Mouse (Mus musculus): ENCODE measurements at regions not wholly inside any gene's neighbourhood (a gene's known extent, or its start where the extent isn't known, plus 50 kb on each side); places are given as distances from the start of the nearest gene placed in this dataset.
"Not testable (repeated sequence)": the region's sequence is repeated elsewhere in the genome, so short reads cannot be mapped to it uniquely, and the experiment has no call there.

DNA sequence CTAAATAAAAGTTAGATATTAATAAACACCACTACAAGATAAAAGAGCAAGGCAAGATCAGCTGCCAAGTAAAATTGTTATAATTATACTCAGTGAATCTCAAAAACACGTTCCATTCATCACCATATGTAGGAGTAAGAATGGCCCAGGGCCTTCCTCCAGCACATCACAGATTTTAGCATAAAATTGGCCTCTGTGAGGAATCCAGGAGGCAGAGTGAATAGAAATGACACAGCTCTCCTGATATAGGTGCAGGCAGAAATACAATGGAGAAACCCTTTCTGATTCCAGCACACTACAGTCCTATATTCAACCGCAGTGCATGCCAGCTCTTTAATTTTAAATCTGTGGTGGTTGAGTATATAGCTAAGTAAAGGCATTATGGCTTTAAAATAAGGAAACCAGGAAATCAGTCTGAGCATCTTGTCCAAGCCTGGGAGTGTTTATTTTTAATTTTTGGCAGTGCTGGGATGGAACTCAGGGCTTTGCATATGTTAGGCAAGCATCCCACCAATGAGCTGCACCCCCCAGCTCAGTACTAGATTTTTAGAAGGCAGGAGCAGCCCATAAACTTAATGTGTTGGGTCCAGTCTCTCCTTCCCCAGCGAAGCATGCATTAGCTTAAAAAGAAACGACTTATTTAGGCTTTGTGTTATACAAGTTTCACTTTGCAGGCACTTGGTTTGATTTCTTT, 158.3 kb upstream of the Ptprz1 start:
- peak in 1 of 2 experiments; percentile 16 for DNase-seq (ENCODE audit: extremely low spot score in 1 of 2, low spot score in 1 of 2)

DNA sequence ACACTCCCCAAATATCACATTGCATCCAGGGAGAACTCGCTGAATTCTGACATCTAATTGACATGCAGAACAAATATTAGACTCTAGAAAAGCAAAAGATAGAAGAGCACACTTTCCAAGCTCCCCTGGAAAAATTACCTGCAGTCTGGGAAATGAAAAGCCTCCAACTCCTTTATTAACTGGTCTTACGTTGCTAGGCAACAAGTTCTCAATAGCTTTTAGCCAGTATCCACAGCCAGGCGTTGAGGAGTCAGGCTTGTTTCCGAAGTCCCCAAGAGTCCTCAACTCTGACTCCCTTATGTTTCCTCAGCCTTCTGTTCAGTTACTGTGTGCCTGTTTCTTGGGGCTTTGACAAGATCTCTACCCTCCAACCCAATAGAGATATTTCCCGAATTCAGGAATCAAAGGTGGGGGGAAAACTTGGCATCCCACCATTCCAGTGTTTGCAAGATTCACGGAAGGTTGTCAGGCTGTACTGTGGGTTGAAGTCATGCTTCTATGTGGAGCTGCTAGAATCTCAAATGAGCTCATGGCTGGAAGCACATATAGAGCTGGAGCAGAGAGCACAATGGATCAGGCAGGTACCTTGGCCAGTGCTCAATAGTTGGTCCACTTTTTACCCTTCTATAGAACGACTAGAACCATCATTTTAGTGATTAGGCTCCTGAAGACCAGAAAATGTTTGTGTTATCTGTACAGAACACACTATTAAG, 159.0 kb upstream of the Ptprz1 start:
- DNase-seq (ENCODE audit: extremely low spot score in 1 of 2, low spot score in 1 of 2): peak in 1 of 2 experiments; percentile 9

DNA sequence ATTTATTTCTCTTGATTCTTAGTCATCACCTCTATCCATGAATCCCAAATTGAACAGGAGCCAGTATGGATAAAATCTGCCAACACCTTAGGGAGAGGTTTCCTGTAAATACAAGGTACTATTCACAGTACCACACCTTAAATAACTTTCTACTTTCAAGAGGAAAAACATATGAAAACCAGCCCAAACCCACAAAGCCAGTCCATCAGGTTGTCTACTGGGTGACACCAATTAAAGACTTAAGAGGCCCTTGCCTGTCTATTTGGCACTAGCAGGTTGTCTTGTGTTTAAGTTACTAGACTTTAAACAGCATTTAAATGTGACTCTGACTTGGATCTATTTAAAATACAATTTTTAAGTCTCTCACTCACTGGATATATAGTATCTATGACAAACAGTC, 177.1 kb upstream of the Ptprz1 start:
- DNase-seq (ENCODE audit: extremely low spot score in 1 of 2, low spot score in 1 of 2): no peak

DNA sequence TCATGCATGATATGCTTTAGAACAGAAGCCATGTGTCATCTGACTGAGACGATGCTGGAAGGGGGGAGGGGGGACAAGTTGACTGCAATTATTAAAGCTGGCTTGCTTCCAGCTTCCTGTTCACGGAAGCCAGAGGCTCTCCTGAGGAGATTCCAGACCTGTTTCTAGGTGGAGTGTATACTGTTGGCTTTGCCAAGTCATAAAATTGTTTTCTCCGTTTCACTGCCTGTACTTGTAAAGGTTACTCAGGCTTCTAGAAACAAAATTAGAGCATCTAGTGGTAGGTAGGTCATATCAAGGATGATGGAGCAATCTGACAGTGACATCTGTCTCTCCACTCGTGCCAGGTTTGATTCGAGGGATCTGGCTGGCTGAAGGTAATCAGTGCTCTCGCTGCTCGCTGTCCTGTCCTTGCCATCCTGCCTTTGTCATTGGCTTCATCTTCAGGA, 186.6 kb upstream of the Ptprz1 start:
- DNase-seq (ENCODE audit: extremely low spot score in 1 of 2, low spot score in 1 of 2): no peak

DNA sequence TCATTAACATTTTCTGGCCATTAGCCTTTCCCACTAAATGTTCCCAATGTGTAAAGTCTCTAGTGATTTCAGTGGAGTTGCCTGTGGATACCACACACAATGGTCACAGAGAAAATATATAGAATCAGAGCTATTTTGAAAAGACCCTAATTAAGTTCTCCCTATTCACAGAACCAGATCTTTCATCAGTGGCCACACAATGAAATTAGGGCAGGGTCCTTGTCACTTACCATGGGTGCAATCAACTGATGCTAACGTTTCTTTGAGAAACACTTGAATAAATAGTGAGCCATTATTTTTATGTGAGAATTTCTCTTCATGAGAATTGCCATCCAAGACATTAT, 200.7 kb upstream of the Ptprz1 start:
- DNase-seq (ENCODE audit: extremely low spot score in 1 of 2, low spot score in 1 of 2): no peak

DNA sequence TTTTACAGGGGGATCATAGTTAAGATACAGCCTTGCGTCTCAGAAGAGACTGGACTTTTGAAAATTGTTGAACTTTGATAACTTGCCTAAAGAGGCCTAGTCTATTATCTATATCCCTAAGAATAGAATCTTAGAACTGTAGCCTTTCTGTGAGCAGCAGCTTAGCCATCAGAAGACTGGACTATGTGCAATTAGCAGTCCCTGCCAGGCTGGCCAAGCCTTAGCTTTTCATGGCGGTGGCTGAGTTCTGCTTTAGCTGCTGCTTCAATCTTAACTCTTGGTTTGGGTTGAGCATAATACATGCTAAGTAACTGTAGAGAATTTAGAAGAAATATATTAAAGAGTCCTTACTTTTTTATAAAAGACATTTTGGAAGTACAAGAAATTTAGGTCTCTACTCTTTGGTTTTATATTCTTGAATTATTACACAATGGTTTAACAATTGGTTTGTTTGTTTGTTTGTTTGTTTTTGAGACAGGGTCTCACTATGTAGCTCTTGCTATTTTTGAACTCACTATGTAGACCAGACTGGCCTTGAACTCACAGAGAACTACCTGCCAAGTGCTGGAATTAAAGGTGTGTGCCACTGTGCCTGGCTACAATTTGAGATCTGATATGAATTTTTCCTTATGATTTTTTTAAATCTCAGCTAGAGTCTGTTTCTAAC, 201.2 kb upstream of the Ptprz1 start:
- no peak for DNase-seq (ENCODE audit: extremely low spot score in 1 of 2, low spot score in 1 of 2)

DNA sequence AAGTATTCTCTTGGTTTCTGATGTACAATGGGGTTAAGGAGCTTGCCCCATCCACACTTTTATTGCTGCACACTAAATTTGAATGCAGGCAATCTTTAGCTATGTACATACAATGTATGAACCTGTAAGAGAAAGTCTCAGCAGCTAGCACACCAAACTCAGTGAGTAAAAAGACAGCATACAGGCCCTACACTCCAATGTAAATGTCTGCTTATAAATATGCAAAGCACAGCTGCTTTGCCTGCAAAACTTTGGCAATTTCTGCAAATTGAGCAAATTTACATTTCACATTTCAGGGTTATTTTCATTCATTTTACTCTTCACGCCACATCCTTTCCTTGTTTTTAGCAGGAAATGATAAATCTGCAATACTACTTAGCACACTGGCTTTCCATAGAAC, 203.8 kb upstream of the Ptprz1 start:
- DNase-seq (ENCODE audit: extremely low spot score in 1 of 2, low spot score in 1 of 2): no peak

DNA sequence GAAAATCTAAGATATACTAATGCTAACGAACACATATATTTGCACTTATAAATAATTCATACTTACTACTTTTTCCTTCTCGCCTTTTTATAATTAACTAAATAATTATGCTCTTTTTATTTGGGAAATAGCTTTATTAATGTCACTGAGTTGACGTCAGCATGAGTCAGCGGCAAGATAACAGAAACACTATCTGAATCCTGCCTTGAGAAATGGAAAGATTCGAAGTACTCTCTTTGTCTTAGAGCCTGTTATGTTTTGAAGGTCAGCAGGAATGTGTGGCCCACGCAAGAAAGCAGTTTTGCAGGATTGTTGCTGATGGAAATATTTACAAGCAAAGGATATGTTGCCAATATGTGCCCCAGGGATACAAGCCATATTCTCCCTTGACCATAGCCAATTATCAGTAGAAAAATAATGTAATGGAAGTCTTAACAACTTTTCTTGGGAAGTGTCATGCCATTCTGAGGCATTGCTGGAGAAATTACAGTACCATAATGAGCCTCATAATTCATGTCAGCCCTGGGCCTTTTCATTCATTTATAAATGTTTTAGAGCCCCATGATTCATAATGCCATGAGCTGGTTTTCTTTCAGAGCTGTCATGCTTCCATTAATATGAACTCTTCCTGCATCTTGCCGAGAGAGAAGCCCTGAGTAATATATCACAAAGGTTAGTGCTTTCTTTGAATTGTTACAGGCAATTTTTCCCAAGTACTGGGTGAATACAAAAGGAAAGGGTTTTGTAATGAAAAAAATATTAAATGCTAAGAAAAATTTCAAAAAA, 206.9 kb upstream of the Ptprz1 start:
- no peak for DNase-seq (ENCODE audit: extremely low spot score in 1 of 2, low spot score in 1 of 2)

DNA sequence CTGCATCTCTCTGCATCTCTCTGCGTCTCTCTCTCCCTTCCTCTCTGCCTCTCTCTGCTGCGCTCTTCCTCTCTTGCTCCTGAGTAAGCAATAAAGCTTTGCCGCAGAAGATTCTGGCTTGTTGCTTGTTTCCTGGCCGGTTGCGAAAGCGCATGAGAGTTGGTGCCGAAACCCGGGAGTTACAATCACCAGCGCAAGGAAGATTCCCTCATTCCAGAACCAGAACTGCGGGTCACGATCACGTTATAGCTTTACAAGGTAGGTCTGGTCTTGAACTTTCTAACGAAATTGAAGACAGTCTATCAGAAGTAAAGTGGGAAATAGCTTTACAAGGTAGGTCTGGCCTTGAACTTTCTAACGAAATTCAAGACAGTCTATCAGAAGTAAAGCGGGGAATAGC, 217.9 kb upstream of the Ptprz1 start:
- not testable (repeated sequence) for DNase-seq (ENCODE audit: extremely low spot score in 1 of 2, low spot score in 1 of 2)

DNA sequence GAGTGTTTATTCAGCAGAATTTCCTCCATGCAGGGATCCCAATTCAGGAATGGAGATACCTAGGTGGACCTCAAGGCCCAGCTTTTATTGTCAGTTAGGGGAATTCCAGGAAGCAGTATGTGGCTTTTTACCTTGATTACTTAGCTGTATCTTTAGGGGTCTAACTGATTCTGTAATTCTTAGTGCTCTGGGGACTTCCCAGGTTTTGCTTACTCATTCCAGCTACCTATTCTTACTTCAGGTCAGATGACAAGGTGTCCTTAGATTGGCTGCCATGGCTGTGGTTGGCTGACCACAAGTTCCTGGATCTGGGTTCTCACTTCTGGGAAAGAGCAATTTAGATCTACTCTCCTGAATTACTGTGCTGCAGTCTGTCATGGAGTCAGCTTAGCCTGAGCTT, 235.2 kb upstream of the Ptprz1 start:
- no peak for DNase-seq (ENCODE audit: extremely low spot score in 1 of 2, low spot score in 1 of 2)

DNA sequence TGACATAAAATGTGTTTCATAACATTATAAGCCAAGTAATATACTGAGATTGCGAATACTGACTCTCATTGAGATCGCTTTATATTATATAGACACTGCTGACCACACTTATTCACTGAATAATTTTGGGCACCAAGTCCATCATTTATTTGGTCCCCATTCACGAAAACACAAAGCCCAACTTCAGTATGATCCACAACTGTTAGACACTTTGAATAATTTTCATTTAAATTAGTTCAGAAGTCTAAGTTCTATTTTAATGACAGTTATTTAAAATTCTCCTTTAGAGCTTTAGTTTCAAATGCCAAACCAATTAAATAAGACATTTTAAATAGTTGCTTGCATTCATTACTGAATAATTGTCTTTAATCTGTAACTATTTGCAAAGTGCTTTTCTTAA, 240.2 kb upstream of the Ptprz1 start:
- no peak for DNase-seq (ENCODE audit: extremely low spot score in 1 of 2, low spot score in 1 of 2)

DNA sequence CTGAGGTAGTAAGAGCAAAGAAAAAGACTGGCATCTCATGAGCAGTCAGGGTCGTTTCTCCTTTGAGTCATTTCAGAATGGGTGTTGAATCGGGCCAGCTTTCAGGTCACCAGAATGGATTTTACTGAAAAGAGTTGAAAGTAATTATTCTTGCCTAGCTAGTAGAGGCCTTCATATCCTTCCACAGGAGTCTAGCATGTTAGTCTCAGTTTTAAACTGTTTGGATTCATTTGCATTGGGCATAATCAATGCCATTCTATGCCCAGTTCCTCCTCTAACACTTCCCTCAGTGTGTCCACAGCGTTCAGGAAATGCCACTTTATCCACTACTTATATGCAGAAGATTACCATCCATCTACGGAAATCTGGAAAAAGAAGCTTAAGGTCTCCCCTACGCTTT, 240.6 kb upstream of the Ptprz1 start:
- DNase-seq (ENCODE audit: extremely low spot score in 1 of 2, low spot score in 1 of 2): no peak

DNA sequence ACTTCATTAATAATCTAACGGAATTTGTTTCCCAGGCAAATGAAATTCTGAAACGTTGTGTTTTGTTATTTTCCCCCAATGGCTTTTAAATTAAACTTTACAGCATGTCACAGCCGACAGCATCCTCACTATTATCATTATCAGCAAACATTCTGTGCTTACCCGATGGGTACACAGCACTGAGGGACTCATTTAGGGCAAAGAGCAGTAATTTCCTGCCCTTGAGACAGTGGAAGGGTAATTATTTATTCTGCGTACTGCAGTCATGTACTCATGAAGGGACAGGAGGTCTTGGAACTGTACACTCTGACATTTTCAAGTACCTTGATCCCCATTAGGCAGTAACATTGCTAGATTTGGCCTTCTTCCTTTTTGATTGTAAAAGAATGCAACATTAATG, 235.5 kb upstream of the Fam3c start:
- DNase-seq (ENCODE audit: extremely low spot score in 1 of 2, low spot score in 1 of 2): no peak

DNA sequence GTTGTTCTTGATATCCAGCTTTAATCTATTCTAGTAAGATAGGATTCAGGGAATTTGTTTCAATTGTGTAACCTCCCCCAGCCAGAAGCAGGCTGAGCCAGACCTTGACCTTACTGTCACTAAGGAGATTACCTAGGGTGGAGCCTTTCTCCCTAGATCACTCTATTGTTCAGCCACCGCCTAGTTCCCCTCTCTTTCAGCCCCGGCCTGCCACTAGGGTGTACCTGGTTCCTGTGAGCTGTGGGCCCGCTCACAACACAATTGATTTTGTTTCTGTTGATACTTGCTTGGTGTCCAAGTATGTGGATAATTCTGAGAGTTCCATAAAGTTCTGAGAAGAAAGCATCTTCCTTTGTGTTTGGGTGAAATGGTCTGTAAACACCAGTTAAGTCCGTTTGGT, 228.8 kb upstream of the Fam3c start:
- DNase-seq (ENCODE audit: extremely low spot score in 1 of 2, low spot score in 1 of 2): no peak

DNA sequence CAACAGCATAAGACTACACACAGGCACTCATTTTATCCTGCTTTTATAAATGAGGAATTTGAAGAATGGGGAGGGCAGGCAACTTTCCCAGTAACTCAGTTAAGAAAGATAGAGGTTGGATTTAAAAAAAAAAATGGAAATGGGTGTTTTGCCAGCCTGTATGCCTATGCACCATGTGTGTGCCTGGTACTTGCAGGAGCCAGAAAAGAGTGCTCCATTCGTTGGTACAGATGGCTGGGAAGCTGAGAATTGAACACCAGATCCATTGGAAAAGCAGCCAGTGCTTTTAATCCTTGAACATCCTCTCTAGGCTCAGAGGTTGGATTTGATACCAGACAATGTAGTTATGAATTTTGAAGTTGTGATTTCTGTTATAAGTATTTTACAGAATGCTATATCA, 216.9 kb upstream of the Fam3c start:
- no peak for DNase-seq (ENCODE audit: extremely low spot score in 1 of 2, low spot score in 1 of 2)

DNA sequence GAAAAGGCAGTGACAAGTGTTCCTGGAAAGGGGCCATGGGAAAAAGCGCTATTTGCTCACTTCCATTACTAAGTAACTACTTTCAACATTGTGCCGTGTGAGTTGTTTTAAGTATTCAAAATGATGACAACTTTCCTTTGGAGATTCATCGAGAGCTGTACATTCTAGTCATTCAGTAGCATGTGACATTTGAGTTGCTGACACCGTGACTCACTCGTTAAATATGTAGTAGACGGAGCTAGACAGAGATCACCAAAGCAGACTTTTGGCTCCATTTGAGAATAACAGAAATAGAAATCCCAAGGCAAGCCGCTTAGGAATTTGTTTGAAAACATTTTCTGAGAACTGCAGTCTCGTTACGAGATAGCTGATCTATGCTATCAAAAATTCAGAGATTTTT, 211.8 kb upstream of the Fam3c start:
- no peak for DNase-seq (ENCODE audit: extremely low spot score in 1 of 2, low spot score in 1 of 2)

DNA sequence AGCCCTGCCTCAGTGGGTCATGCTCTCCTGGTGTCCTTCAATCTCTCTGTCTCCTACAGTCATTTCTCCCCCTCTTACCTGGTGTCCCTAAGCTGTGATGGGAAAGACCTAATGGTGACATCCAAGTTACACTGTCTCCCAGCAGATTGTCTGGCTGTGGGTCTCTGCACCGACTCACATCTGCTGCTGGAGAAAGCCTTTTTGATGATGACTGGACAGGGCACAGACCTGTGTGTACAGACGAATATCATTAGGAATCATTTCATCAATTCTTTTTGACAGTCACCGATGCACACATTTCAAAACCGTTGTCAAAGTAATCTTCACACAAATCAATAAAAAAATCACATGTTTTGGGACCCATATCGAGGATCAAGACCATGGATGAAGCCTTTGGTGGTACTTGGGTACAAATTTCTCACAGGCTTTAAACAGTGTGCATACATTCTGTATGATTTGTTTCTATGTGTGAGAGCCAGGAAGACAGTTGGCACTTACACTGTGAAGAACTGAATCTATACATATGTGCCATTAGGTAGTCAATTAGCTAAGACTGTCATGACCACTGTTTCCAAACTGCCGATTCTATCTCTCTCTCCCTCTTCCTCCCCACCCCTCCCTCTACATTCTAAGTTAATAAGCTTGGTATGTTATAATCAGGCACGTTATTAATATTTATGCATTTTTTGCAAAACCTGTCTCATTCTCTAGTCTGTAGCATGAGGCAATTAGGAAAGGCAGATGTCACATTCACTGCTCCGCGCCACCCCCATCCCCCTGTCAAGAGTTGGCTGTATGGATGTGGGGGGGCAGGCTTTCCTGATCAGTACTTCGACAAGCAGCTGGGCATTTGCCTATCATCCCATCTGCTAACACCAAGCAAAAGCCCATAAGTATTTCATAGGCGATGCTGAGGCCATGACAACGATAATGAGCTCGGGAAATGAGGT, 192.5 kb upstream of the Fam3c start:
- no peak for DNase-seq (ENCODE audit: extremely low spot score in 1 of 2, low spot score in 1 of 2)

DNA sequence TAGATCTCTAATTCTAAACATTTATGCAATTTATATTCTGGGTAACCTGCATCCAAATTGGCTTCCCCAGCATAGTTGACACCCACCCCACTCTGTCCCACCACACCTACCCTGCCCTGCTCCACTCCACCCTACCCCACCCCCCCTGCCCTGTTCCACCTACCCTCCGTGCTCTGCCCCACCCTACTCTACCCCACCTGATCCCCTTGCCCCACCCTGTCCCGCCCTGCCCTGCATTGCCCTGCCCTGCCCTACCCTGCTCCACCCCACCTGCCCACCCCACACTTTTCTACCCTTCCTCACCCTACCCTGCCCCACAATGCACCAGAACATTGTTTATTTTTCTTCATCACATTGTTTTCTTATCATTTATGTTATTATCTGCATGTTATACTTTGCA, 185.6 kb upstream of the Fam3c start:
- DNase-seq (ENCODE audit: extremely low spot score in 1 of 2, low spot score in 1 of 2): no peak

DNA sequence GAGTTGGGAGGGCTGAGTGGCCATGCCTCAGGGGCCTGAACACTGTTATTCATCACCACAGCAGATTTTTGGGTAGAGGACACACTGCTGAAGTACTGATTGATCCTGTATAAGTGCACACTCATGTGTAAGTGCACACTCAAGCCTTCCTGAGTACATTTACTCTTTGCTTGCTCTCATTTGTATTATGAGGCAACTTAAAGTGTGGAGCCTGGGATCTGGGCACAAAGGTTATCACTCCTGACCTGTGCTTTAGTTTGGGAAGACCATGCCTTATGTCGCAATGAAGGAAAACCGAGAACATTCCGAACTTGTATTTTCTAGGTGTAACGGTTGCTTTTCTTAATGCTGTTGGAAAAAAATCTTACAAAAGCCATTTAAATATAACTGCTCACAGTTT, 182.2 kb upstream of the Fam3c start:
- DNase-seq (ENCODE audit: extremely low spot score in 1 of 2, low spot score in 1 of 2): no peak

DNA sequence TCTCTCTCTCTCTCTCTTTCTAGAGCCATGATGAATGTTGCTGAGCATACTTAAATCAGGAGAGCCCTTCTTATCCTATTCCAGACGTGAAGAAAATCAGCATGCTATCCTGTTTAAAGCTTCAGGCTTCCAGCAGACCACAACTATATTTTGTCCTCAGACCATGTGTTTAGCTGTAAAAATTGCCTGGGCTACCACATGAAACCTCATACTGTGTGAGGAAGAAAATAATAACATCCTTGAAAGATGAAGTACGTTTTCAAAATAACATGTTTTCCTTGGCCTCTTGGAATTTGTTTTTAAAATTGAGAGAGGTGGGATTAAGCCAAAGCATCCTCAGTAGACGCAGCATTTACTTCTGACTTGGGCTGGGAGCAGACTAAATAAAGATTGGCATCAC, 168.3 kb upstream of the Fam3c start:
- DNase-seq (ENCODE audit: extremely low spot score in 1 of 2, low spot score in 1 of 2): no peak
